Comparison of ENCODE assay signal across 8 mouse cellular contexts in the genomic region with DNA sequence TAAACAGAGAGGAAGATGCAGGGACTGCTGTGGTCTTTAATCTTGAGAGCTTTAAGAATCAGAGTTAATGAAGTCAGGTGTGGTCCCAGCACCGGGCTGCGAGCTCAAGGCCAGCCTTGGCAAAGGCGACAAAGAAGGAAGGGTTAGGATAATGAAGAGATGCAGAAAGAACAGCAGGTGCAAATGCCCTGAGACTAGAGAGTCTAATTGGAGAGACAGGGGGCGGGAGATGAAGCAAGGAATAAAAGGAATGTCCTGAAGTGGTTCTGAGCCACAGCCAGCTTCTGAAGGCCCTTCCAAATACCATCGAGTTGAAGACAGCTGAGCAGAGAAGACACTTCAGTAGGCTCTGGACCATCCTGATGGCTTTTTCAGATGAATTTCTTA. TPM values are rescaled to one million over a fixed set of nuclear protein-coding genes. Genes with fewer than 3 reads are reported as not detected.
A peak's percentile ranks its signal among the peaks of the same experiment; 100 is the strongest.
DNase-seq lines count a peak whose midpoint lies in the region; ATAC-seq and TF ChIP-seq lines count a peak whose summit lies in the region.

No protein-coding gene starts in this region.

- H3K36me3 ChIP-seq in kidney, embryonic 16.5 days (ENCODE audit: insufficient read depth, low read length), result peaks cover 30% of the 10 kb centered on the region
- H3K36me3 ChIP-seq in hindbrain, embryonic 15.5 days, result peaks cover 22% of the 10 kb centered on the region
- peaks cover 39% of the 10 kb centered on the region for H3K36me3 ChIP-seq in midbrain, embryonic 14.5 days (ENCODE audit: control insufficient read depth, insufficient read depth, low read length)

- peak overlapping the region; percentile 71 for H3K4me3 ChIP-seq in kidney, embryonic 16.5 days (ENCODE audit: low read length)
- peak overlapping the region; percentile 60 for H3K4me3 ChIP-seq in hindbrain, embryonic 15.5 days
- peak overlapping the region; percentile 70 for H3K4me3 ChIP-seq in midbrain, embryonic 14.5 days (replicated peaks; ENCODE audit: low read depth, low read length)

- 14% methylated on average over 5 of the region's 5 CpGs for WGBS in kidney, embryonic 16.5 days
- 5% methylated on average over 5 of the region's 5 CpGs for WGBS in hindbrain, embryonic 15.5 days
- WGBS in midbrain, embryonic 14.5 days, result 3% methylated on average over 5 of the region's 5 CpGs

- H3K27ac ChIP-seq in kidney, embryonic 16.5 days (ENCODE audit: low read length), result peak overlapping the region; percentile 92; the same call in 1 of the 2 replicates
- H3K27ac ChIP-seq in hindbrain, embryonic 15.5 days (replicated peaks), result peak overlapping the region; percentile 94
- H3K27ac ChIP-seq in midbrain, embryonic 14.5 days (replicated peaks; ENCODE audit: low read depth, low read length), result peak overlapping the region; percentile 97

- ATAC-seq in kidney, embryonic 16.5 days (ENCODE audit: low FRiP score, low TSS enrichment), result no peak
- ATAC-seq in hindbrain, embryonic 15.5 days (ENCODE audit: low FRiP score, low read depth), result no peak
- no peak for ATAC-seq in midbrain, embryonic 14.5 days (ENCODE audit: low FRiP score, low TSS enrichment)

- peak overlapping the region; percentile 85 for H3K9ac ChIP-seq in kidney, embryonic 16.5 days (replicated peaks; ENCODE audit: low read length)
- peak overlapping the region; percentile 81 for H3K9ac ChIP-seq in hindbrain, embryonic 15.5 days
- peak overlapping the region; percentile 90 for H3K9ac ChIP-seq in midbrain, embryonic 14.5 days (replicated peaks; ENCODE audit: low read length)

- TF ChIP-seq CTCF in brain, embryonic 14.5 days (IDR thresholded peaks at IDR 0.05; ENCODE audit: borderline replicate concordance, extremely low read depth, insufficient read depth, insufficient read length), result no peak

- peaks cover 29% of the 10 kb centered on the region for H3K4me1 ChIP-seq in kidney, embryonic 16.5 days (ENCODE audit: insufficient read depth, low read length)
- H3K4me1 ChIP-seq in hindbrain, embryonic 15.5 days (replicated peaks), result peaks cover 39% of the 10 kb centered on the region
- peaks cover 12% of the 10 kb centered on the region for H3K4me1 ChIP-seq in midbrain, embryonic 14.5 days (ENCODE audit: control insufficient read depth, insufficient read depth, low read length)

- no peak for DNase-seq in kidney, postnatal 14 days
- DNase-seq in brain, embryonic 14.5 days (ENCODE audit: low read depth), result peak; percentile 61
- DNase-seq in midbrain, embryonic 14.5 days, result no peak
- no peak for DNase-seq in yolk sac, embryonic 10.5 days (ENCODE audit: low spot score)
- DNase-seq in T-cell, adult 2 months (ENCODE audit: low spot score), result no peak
- no peak for DNase-seq in gastrocnemius, adult 18-20 months (ENCODE audit: low spot score)

- TF ChIP-seq POLR2A in brain, embryonic 14.5 days (IDR thresholded peaks at IDR 0.05; ENCODE audit: borderline replicate concordance, extremely low read depth, insufficient read depth, insufficient read length, poor library complexity, severe bottlenecking), result no peak

- no peaks in the 10 kb centered on the region for H3K27me3 ChIP-seq in kidney, embryonic 16.5 days (ENCODE audit: insufficient read depth, low read length)
- no peaks in the 10 kb centered on the region for H3K27me3 ChIP-seq in hindbrain, embryonic 15.5 days
- no peaks in the 10 kb centered on the region for H3K27me3 ChIP-seq in midbrain, embryonic 14.5 days (ENCODE audit: control insufficient read depth, insufficient read depth, low read length)

- peak overlapping the region; percentile 92 for H3K4me2 ChIP-seq in kidney, embryonic 16.5 days (replicated peaks; ENCODE audit: low read depth, low read length)
- peak overlapping the region; percentile 69 for H3K4me2 ChIP-seq in hindbrain, embryonic 15.5 days
- peak overlapping the region; percentile 73 for H3K4me2 ChIP-seq in midbrain, embryonic 14.5 days (ENCODE audit: low read length)

- no peaks in the 10 kb centered on the region for H3K9me3 ChIP-seq in kidney, embryonic 16.5 days (ENCODE audit: low read length)
- H3K9me3 ChIP-seq in hindbrain, embryonic 15.5 days, result no peaks in the 10 kb centered on the region
- no peaks in the 10 kb centered on the region for H3K9me3 ChIP-seq in midbrain, embryonic 14.5 days (ENCODE audit: control insufficient read depth, low read length)

RNA-seq across cellular contexts. Expression of gene Dhrs13, which starts 0.7 kb away (rescaled TPM):
- polyA plus RNA-seq in kidney, embryonic 16.5 days (2015; fragmentation: Nextera tagmentation; extraction: Ambion mirVana), result 17.0 and 17.1 TPM in 2 replicates
- 30.9 and 38.7 TPM in 2 replicates for polyA plus RNA-seq in brain, embryonic 14.5 days (2012; rRNA removed)
- 48.6 and 55.6 TPM in 2 replicates for polyA plus RNA-seq in hindbrain, embryonic 15.5 days (2015; fragmentation: Nextera tagmentation; extraction: Ambion mirVana)
- 51.3 and 62.5 TPM in 2 replicates for polyA plus RNA-seq in midbrain, embryonic 14.5 days (2014; fragmentation: Nextera tagmentation; extraction: Ambion mirVana)
- under 1 TPM; 0.80 to 0.97 TPM for total RNA-seq in gastrocnemius, adult 18-20 months (2021)

RNA-seq across cellular contexts. Expression of gene Flot2, which starts 4.9 kb away (rescaled TPM):
- 57.4 and 61.1 TPM in 2 replicates for polyA plus RNA-seq in kidney, embryonic 16.5 days (2015; fragmentation: Nextera tagmentation; extraction: Ambion mirVana)
- 111 and 112 TPM in 2 replicates for polyA plus RNA-seq in brain, embryonic 14.5 days (2012; rRNA removed)
- polyA plus RNA-seq in hindbrain, embryonic 15.5 days (2015; fragmentation: Nextera tagmentation; extraction: Ambion mirVana), result 103 and 106 TPM in 2 replicates
- 57.4 and 64.8 TPM in 2 replicates for polyA plus RNA-seq in midbrain, embryonic 14.5 days (2014; fragmentation: Nextera tagmentation; extraction: Ambion mirVana)
- total RNA-seq in gastrocnemius, adult 18-20 months (2021), result 10 to 100 TPM; 45.6 to 49.1 TPM

RNA-seq across cellular contexts. Expression of gene Eral1, which starts 47.4 kb away (rescaled TPM):
- polyA plus RNA-seq in kidney, embryonic 16.5 days (2015; fragmentation: Nextera tagmentation; extraction: Ambion mirVana), result 41.0 and 41.6 TPM in 2 replicates
- 31.5 and 40.6 TPM in 2 replicates for polyA plus RNA-seq in brain, embryonic 14.5 days (2012; rRNA removed)
- polyA plus RNA-seq in hindbrain, embryonic 15.5 days (2015; fragmentation: Nextera tagmentation; extraction: Ambion mirVana), result 30.9 and 32.5 TPM in 2 replicates
- polyA plus RNA-seq in midbrain, embryonic 14.5 days (2014; fragmentation: Nextera tagmentation; extraction: Ambion mirVana), result 33.2 and 35.8 TPM in 2 replicates
- 10 to 100 TPM; 20.1 to 22.7 TPM for total RNA-seq in gastrocnemius, adult 18-20 months (2021)

RNA-seq across cellular contexts. Expression of gene Phf12, which starts 50.2 kb away (rescaled TPM):
- polyA plus RNA-seq in kidney, embryonic 16.5 days (2015; fragmentation: Nextera tagmentation; extraction: Ambion mirVana), result 15.9 and 16.0 TPM in 2 replicates
- polyA plus RNA-seq in brain, embryonic 14.5 days (2012; rRNA removed), result 64.7 and 76.0 TPM in 2 replicates
- polyA plus RNA-seq in hindbrain, embryonic 15.5 days (2015; fragmentation: Nextera tagmentation; extraction: Ambion mirVana), result 15.1 and 19.0 TPM in 2 replicates
- polyA plus RNA-seq in midbrain, embryonic 14.5 days (2014; fragmentation: Nextera tagmentation; extraction: Ambion mirVana), result 18.5 and 20.3 TPM in 2 replicates
- 10 to 100 TPM; 13.9 to 14.3 TPM for total RNA-seq in gastrocnemius, adult 18-20 months (2021)
